ENCODE assay signal across 8 mouse cellular contexts in genomic region chr9:37613182-37613910, GRCm38 (mm10). TPM values are rescaled to one million over a fixed set of nuclear protein-coding genes. Genes with fewer than 3 reads are reported as not detected.
DNase-seq lines count a peak whose midpoint lies in the region; ATAC-seq and TF ChIP-seq lines count a peak whose summit lies in the region.

Spa17 (minus strand) TSS chr9:37613722.

- peak; percentile 93 for ATAC-seq in common myeloid progenitor, adult 5-6 weeks (replicated peaks; ENCODE audit: low read depth, poor library complexity, severe bottlenecking)
- ATAC-seq in hindbrain, postnatal 0 days = peak; percentile 96
- ATAC-seq in megakaryocyte, adult 5-6 weeks (ENCODE audit: poor library complexity, severe bottlenecking) = peak; percentile 94

- H3K9me3 ChIP-seq in hindbrain, postnatal 0 days (ENCODE audit: low read length) = no peaks in the 10 kb centered on the region

- WGBS in hindbrain, postnatal 0 days = under 1% methylated on average over 45 of the region's 45 CpGs

- peak within 1 kb of the TSS; percentile 82 for H3K4me2 ChIP-seq in hindbrain, postnatal 0 days (ENCODE audit: low read depth, low read length)

- no peak for TF ChIP-seq CTCF in gastrocnemius, adult 2 months (IDR thresholded peaks at IDR 0.05)
- TF ChIP-seq CTCF in hindbrain, postnatal 0 days (IDR thresholded peaks at IDR 0.05; ENCODE audit: low read depth) = no peak
- no peak for TF ChIP-seq CTCF in left cerebral cortex, adult 2 months (IDR thresholded peaks at IDR 0.05)

- H3K4me1 ChIP-seq in hindbrain, postnatal 0 days (ENCODE audit: insufficient read depth, low read length) = 0 out of 2 replicates have a peak, but pooled peaks cover 4% of the 10 kb centered on the region

- no peaks in the 10 kb centered on the region for H3K27me3 ChIP-seq in hindbrain, postnatal 0 days (ENCODE audit: insufficient read depth, low read length)

- peak; percentile 98 for DNase-seq in ZHBTc4 (ENCODE audit: low read depth, low spot score)
- DNase-seq in gastrocnemius, adult 2 months = peak; percentile 92
- DNase-seq in hindbrain, postnatal 0 days (ENCODE audit: low spot score) = peak; percentile 95
- DNase-seq in left cerebral cortex, adult 2 months (ENCODE audit: extremely low spot score in 1 of 2, low spot score in 2 of 2) = peak; percentile 81 to 88
- peak; percentile 79 to 83 for DNase-seq in right cerebral cortex, adult 2 months (ENCODE audit: low spot score in 2 of 2)
- DNase-seq in urinary bladder, postnatal 14 days (ENCODE audit: low spot score) = peak; percentile 90

- H3K9ac ChIP-seq in hindbrain, postnatal 0 days (replicated peaks; ENCODE audit: low read length) = peak within 1 kb of the TSS; percentile 85

- H3K36me3 ChIP-seq in hindbrain, postnatal 0 days (ENCODE audit: insufficient read depth, low read length) = no peaks in the 10 kb centered on the region

- H3K4me3 ChIP-seq in gastrocnemius, adult 2 months = peak within 1 kb of the TSS; percentile 82
- peak within 1 kb of the TSS; percentile 67 for H3K4me3 ChIP-seq in hindbrain, postnatal 0 days (ENCODE audit: low read length)
- H3K4me3 ChIP-seq in left cerebral cortex, adult 2 months = peak within 1 kb of the TSS; percentile 60

- intact Hi-C loops in gastrocnemius, adult 2 months (cut with DNase I) = loop anchor here (5.0 kb wide), 1 partner anchor 61 kb away; the partner anchor contains the start of gene Nrgn
- intact Hi-C loops in left cerebral cortex, adult 2 months (cut with DNase I) = loop anchor here (1.0 to 2.0 kb wide), 3 partner anchors 37 to 153 kb away; partner anchors contain the start of gene Nrgn

- peak within 1 kb of the TSS; percentile 88 for H3K27ac ChIP-seq in gastrocnemius, adult 2 months
- H3K27ac ChIP-seq in hindbrain, postnatal 0 days = peak within 1 kb of the TSS; percentile 86
- H3K27ac ChIP-seq in left cerebral cortex, adult 2 months = peak within 1 kb of the TSS; percentile 95

RNA-seq across cellular contexts. Expression of gene Spa17, which starts in this region (rescaled TPM):
- 5.9 and 15.3 TPM in 2 replicates for total RNA-seq in common myeloid progenitor, adult 5-6 weeks (2017)
- 1 to 10 TPM; 3.1 to 4.1 TPM for total RNA-seq in gastrocnemius, adult 2 months (2021)
- 4.2 TPM in 1 of 2 replicates, not detected in the other for total RNA-seq in hindbrain, postnatal 0 days (2014; rRNA removed)
- polyA plus RNA-seq in hindbrain, postnatal 0 days (2015; fragmentation: Nextera tagmentation; extraction: Ambion mirVana) = 11.6 and 13.9 TPM in 2 replicates
- 1 to 10 TPM; 1.7 to 2.1 TPM for total RNA-seq in left cerebral cortex, adult 2 months (2021)
- total RNA-seq in megakaryocyte, adult 5-6 weeks (2015) = 2.3 and 2.7 TPM in 2 replicates
- 3.6 TPM in 1 of 2 replicates, not detected in the other for total RNA-seq in megakaryocyte, adult 5-6 weeks (2017)

Comparison
In these comparisons a context has a peak if more than half of its experiments do, and no peak if none do; other contexts are left out.
1. Peak in every context shown above with its lines: DNase-seq, ATAC-seq, H3K4me3 ChIP-seq and H3K27ac ChIP-seq.